Mouse (Mus musculus): ENCODE data around the gene Dcbld1. TPM values are rescaled to one million over a fixed set of nuclear protein-coding genes. Genes with fewer than 3 reads are reported as not detected.

The Dcbld1 gene
- polyA plus RNA-seq, 1 experiment from 2014 or later = 5.1 TPM

- TF ChIP-seq CTCF (IDR thresholded peaks at IDR 0.05; ENCODE audit: low read depth) (no peak), EP300 (IDR thresholded peaks at IDR 0.05; ENCODE audit: low read depth) (no peak)
- DNase-seq (no peak), ATAC-seq (no peak)
- no peak overlapping the region for H3K27ac ChIP-seq (ENCODE audit: low read depth)
- H3K4me3 ChIP-seq (ENCODE audit: low read depth, low read length) = no peak overlapping the region
- H3K36me3 ChIP-seq (replicated peaks; ENCODE audit: insufficient read depth, low read length) = no peaks in the 10 kb centered on the region
- H3K9me3 ChIP-seq (ENCODE audit: low read length) = no peaks in the 10 kb centered on the region
- H3K4me2 ChIP-seq (ENCODE audit: low read depth, low read length) = no peak overlapping the region
- H3K9ac ChIP-seq (replicated peaks) = no peak overlapping the region
- no peaks in the 10 kb centered on the region for H3K4me1 ChIP-seq (ENCODE audit: insufficient read depth)
- H3K27me3 ChIP-seq (ENCODE audit: insufficient read depth, low read length) = no peaks in the 10 kb centered on the region
- 78% methylated on average over 11 of the region's 11 CpGs for WGBS (ENCODE audit: insufficient replicate concordance)
These were observed 20.0 kb downstream of the Dcbld1 start for GRCm38 (mm10) chr10:52253426-52253825.

- no peak for TF ChIP-seq EP300 (IDR thresholded peaks at IDR 0.05; ENCODE audit: low read depth)
- TF ChIP-seq CTCF (IDR thresholded peaks at IDR 0.05; ENCODE audit: low read depth) = no peak
- Histone ChIP-seq H3K36me3 (replicated peaks; ENCODE audit: insufficient read depth, low read length) (0 out of 2 replicates have a peak, but pooled peaks cover 4% of the 10 kb centered on the region), H3K9ac (replicated peaks) (no peak overlapping the region), H3K4me2 (ENCODE audit: low read depth, low read length) (no peak overlapping the region), H3K9me3 (ENCODE audit: low read length) (no peaks in the 10 kb centered on the region), H3K4me1 (ENCODE audit: insufficient read depth) (no peaks in the 10 kb centered on the region), H3K27ac (ENCODE audit: low read depth) (no peak overlapping the region), H3K4me3 (ENCODE audit: low read depth, low read length) (no peak overlapping the region), H3K27me3 (ENCODE audit: insufficient read depth, low read length) (no peaks in the 10 kb centered on the region)
- DNase-seq (no peak), ATAC-seq (no peak)
- WGBS (ENCODE audit: insufficient replicate concordance) = 67% methylated on average over 2 of the region's 2 CpGs
These were observed 24.3 kb downstream of the Dcbld1 start for GRCm38 (mm10) chr10:52257768-52258167.

- Histone ChIP-seq H3K27ac (ENCODE audit: low read depth) (no peak overlapping the region), H3K4me1 (ENCODE audit: insufficient read depth) (no peaks in the 10 kb centered on the region), H3K4me2 (ENCODE audit: low read depth, low read length) (no peak overlapping the region), H3K27me3 (ENCODE audit: insufficient read depth, low read length) (no peaks in the 10 kb centered on the region), H3K4me3 (ENCODE audit: low read depth, low read length) (no peak overlapping the region), H3K9me3 (ENCODE audit: low read length) (no peaks in the 10 kb centered on the region), H3K36me3 (replicated peaks; ENCODE audit: insufficient read depth, low read length) (0 out of 2 replicates have a peak, but pooled peaks cover 4% of the 10 kb centered on the region), H3K9ac (replicated peaks) (no peak overlapping the region)
- ATAC-seq (no peak), DNase-seq (no peak)
- 72% methylated on average over 13 of the region's 13 CpGs for WGBS (ENCODE audit: insufficient replicate concordance)
- no peak for TF ChIP-seq EP300 (IDR thresholded peaks at IDR 0.05; ENCODE audit: low read depth)
- TF ChIP-seq CTCF (IDR thresholded peaks at IDR 0.05; ENCODE audit: low read depth) = no peak
These were observed 24.9 kb downstream of the Dcbld1 start for GRCm38 (mm10) chr10:52258180-52258948.

- Histone ChIP-seq H3K9ac (replicated peaks) (no peak overlapping the region), H3K36me3 (replicated peaks; ENCODE audit: insufficient read depth, low read length) (peaks cover 15% of the 10 kb centered on the region; the same call in 1 of the 2 replicates), H3K4me3 (ENCODE audit: low read depth, low read length) (no peak overlapping the region), H3K27me3 (ENCODE audit: insufficient read depth, low read length) (no peaks in the 10 kb centered on the region), H3K4me2 (ENCODE audit: low read depth, low read length) (no peak overlapping the region), H3K9me3 (ENCODE audit: low read length) (no peaks in the 10 kb centered on the region), H3K4me1 (ENCODE audit: insufficient read depth) (no peaks in the 10 kb centered on the region), H3K27ac (ENCODE audit: low read depth) (no peak overlapping the region)
- DNase-seq = no peak
- WGBS (ENCODE audit: insufficient replicate concordance) = 79% methylated on average over 4 of the region's 4 CpGs
- TF ChIP-seq EP300 (IDR thresholded peaks at IDR 0.05; ENCODE audit: low read depth) = no peak
- no peak for TF ChIP-seq CTCF (IDR thresholded peaks at IDR 0.05; ENCODE audit: low read depth)
- ATAC-seq = no peak
These were observed 26.8 kb downstream of the Dcbld1 start for GRCm38 (mm10) chr10:52260209-52260608.

- TF ChIP-seq EP300 (IDR thresholded peaks at IDR 0.05; ENCODE audit: low read depth) (no peak), CTCF (IDR thresholded peaks at IDR 0.05; ENCODE audit: low read depth) (no peak)
- Histone ChIP-seq H3K4me3 (ENCODE audit: low read depth, low read length) (no peak overlapping the region), H3K27ac (ENCODE audit: low read depth) (no peak overlapping the region), H3K27me3 (ENCODE audit: insufficient read depth, low read length) (no peaks in the 10 kb centered on the region), H3K4me2 (ENCODE audit: low read depth, low read length) (no peak overlapping the region), H3K36me3 (replicated peaks; ENCODE audit: insufficient read depth, low read length) (peaks cover 15% of the 10 kb centered on the region; the same call in 1 of the 2 replicates), H3K4me1 (ENCODE audit: insufficient read depth) (no peaks in the 10 kb centered on the region), H3K9me3 (ENCODE audit: low read length) (no peaks in the 10 kb centered on the region), H3K9ac (replicated peaks) (no peak overlapping the region)
- ATAC-seq = no peak
- no peak for DNase-seq
- 87% methylated on average over 5 of the region's 5 CpGs for WGBS (ENCODE audit: insufficient replicate concordance)
These were observed 30.7 kb downstream of the Dcbld1 start for GRCm38 (mm10) chr10:52264162-52264561.

GRCm38 (mm10) chr10:52268879-52269278 is 35.5 kb downstream of the Dcbld1 start:
- no peak overlapping the region for H3K4me2 ChIP-seq (ENCODE audit: low read depth, low read length)
- ATAC-seq (no peak), DNase-seq (no peak)
- no peak overlapping the region for H3K4me3 ChIP-seq (ENCODE audit: low read depth, low read length)
- H3K4me1 ChIP-seq (ENCODE audit: insufficient read depth) = no peaks in the 10 kb centered on the region
- WGBS (ENCODE audit: insufficient replicate concordance) = 63% methylated on average over 5 of the region's 5 CpGs
- no peaks in the 10 kb centered on the region for H3K9me3 ChIP-seq (ENCODE audit: low read length)
- H3K27me3 ChIP-seq (ENCODE audit: insufficient read depth, low read length) = no peaks in the 10 kb centered on the region
- no peak for TF ChIP-seq CTCF (IDR thresholded peaks at IDR 0.05; ENCODE audit: low read depth)
- no peak for TF ChIP-seq EP300 (IDR thresholded peaks at IDR 0.05; ENCODE audit: low read depth)
- H3K27ac ChIP-seq (ENCODE audit: low read depth) = no peak overlapping the region
- H3K9ac ChIP-seq (replicated peaks) = no peak overlapping the region
- peaks cover 8% of the 10 kb centered on the region; the same call in 1 of the 2 replicates for H3K36me3 ChIP-seq (replicated peaks; ENCODE audit: insufficient read depth, low read length)
